Mouse (Mus musculus) left cerebral cortex, adult 2 months (tissue): ENCODE results near the gene Gm21060. TPM values are rescaled to one million over a fixed set of nuclear protein-coding genes. Genes with fewer than 3 reads are reported as not detected.
"Not testable (repeated sequence)": the region's sequence is repeated elsewhere in the genome, so short reads cannot be mapped to it uniquely, and the experiment has no call there.

Experiments
- DNase-seq, 2 experiments: peaks; one replicate each; pipeline ENCODE4 v3.0.0; 2021 to 2022; ENCODE audit warnings: low spot score in 2 of 2, mixed read lengths in 1 of 2; ENCODE audit errors: extremely low spot score in 1 of 2
- H3K27ac ChIP-seq: fragments of 200-600 bp; 2 replicates; pipeline ENCODE4 v1.8.1; 2022
- H3K4me3 ChIP-seq: fragments of 200-600 bp; 2 replicates; pipeline ENCODE4 v1.8.1; 2022
- CTCF ChIP-seq: fragments of 200-600 bp; IDR thresholded peaks from 2 replicates; pipeline ENCODE4 v1.8.1; 2022; ENCODE audit warnings: antibody characterized with exemption, mild to moderate bottlenecking, moderate library complexity
- intact Hi-C: fragments of 180-260 bp; cut with DNase I; formaldehyde crosslinking; loops from one replicate; pipeline ENCODE4 v1.15.1; 2025
- total RNA-seq, 2 experiments: library from RNA; stranded (reverse); gene quantifications; 2 replicates each; pipeline ENCODE4 v1.2.3; 2021

Gene Gm21060
- total RNA-seq, 2 experiments from 2014 or later, result not detected

- intact Hi-C loops, result loop anchor here (1.0 kb wide), 1 partner anchor 66 kb away; no protein-coding TSS in a partner anchor
Observed at GRCm38 (mm10) chr19:61264933-61265332, 31.9 kb downstream of the Gm21060 start.

GRCm38 (mm10) chr19:61264227-61264626 is 32.6 kb downstream of the Gm21060 start:
- intact Hi-C loops, result no loop called here
- no peak for TF ChIP-seq CTCF
- Histone ChIP-seq H3K4me3 (no peak overlapping the region), H3K27ac (no peak overlapping the region)
- DNase-seq, result no peak

More at GRCm38 (mm10) chr19:61264933-61265332, 31.9 kb downstream of the Gm21060 start:
- H3K4me3 ChIP-seq, result no peak overlapping the region
- TF ChIP-seq CTCF, result no peak
- H3K27ac ChIP-seq, result no peak overlapping the region
- DNase-seq, result no peak

- no peak overlapping the region for H3K4me3 ChIP-seq
- intact Hi-C loops, result no loop called here
- TF ChIP-seq CTCF, result no peak
- no peak for DNase-seq
- H3K27ac ChIP-seq, result no peak overlapping the region
Observed at GRCm38 (mm10) chr19:61261241-61261640, 35.6 kb downstream of the Gm21060 start.

DNA sequence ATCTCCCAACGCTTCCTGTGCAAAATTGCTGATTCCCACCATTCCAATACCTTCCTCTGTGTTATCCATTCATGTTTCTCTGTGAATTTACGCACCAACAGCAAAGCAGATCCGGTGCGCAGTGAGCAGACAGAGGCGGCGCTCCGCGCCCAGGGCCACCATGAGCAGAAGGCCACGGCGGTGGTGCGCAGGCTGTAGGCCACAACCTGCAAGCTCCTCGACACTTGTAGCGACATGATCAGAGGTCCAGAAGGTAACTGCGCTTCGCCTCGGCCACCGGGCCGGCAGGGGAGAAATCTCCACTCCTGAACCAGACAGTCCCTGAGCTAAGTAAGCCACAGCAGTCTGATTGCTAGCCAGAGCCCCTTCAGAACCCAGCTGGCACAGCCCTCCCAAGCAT is 39.1 kb downstream of the Gm21060 start:
- DNase-seq, result no peak
- Histone ChIP-seq H3K4me3 (no peak overlapping the region), H3K27ac (no peak overlapping the region)
- no peak for TF ChIP-seq CTCF
- intact Hi-C loops, result no loop called here

DNA sequence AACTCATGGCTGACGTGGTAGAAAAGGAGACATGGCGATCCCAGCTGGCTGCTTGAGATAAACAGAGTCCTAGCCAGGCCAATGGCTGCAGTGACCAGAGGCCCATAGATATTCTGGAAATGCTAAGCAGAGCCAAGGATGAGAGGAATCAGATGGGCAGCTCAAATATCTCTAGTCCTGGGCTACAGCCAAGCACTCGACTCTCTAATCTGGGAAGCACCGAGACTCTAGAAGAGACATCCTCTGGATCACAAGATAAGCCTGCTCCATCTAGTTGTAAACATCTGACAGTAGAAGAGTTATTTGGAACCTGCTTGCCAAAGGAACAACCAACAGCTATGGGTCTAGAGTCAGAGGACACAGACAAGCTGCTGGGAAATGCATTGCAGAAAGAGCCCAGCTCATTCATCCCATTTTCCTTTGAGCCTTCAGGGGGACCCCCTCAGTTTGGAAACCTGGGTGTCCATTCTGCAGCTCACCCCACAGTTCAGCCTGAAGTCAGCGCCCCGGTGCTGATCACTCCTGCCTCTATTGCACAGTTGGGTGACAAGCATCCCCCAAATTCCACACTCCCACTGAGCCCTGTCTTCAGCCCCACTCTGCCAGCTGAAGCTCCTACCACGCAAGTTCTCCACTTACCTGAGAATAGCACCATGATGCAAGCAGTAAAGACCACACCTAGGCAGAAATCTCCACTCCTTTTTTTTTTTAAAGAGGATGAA is 40.5 kb downstream of the Gm21060 start:
- TF ChIP-seq CTCF, result no peak
- DNase-seq, result no peak
- no peak overlapping the region for H3K4me3 ChIP-seq
- no peak overlapping the region for H3K27ac ChIP-seq
- intact Hi-C loops, result no loop called here

DNA sequence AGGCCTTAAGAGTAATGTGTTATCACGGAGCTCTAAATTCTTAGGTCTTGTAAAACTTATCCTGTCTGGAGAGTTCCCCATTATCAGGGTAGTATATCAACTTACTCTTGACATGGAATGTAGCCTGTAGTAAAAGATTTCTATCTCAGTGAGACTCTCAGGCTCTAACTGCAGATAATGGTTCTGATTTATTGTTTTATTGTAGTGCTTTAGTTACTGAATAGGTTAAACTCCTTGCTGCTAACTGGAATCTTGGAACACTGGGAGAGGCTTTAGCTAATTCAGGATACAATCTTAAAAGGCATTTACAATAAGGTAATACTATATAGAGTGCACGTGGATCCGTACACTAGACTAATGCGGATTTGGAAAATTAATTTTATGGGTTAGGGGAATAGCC is 49.5 kb downstream of the Gm21060 start:
- intact Hi-C loops, DNase-seq, H3K4me3 ChIP-seq, H3K27ac ChIP-seq: not testable (repeated sequence)

Other genes with a start within 250 kb of the Gm21060 start
- gene Zfp950, start 156.2 kb downstream of the Gm21060 start, total RNA-seq, result 10 to 100 TPM; 36.5 to 42.5 TPM
- gene Gm7102, start 120.8 kb downstream of the Gm21060 start, total RNA-seq, result under 1 TPM in 1 of 2 experiments, not detected in 1; 0.25 TPM
- gene Gm6020, start 113.2 kb downstream of the Gm21060 start, total RNA-seq, result not detected
- 10 to 100 TPM; 35.0 to 44.4 TPM for gene Csf2ra, start 68.6 kb downstream of the Gm21060 start, total RNA-seq